Mouse (Mus musculus) liver, embryonic 11.5 days (tissue): ENCODE data around the gene Pcmtd2. TPM values are rescaled to one million over a fixed set of nuclear protein-coding genes. Genes with fewer than 3 reads are reported as not detected.
"Not testable (repeated sequence)": the region's sequence is repeated elsewhere in the genome, so short reads cannot be mapped to it uniquely, and the experiment has no call there.

Source experiments
- ATAC-seq: fragments of 200-750 bp; cut with Nextera tagmentation; replicated peaks from 2 replicates; pipeline ENCODE4 v1.8.0; 2017; ENCODE audit warnings: moderate number of reproducible peaks, mild to moderate bottlenecking, moderate TSS enrichment, moderate library complexity; ENCODE audit not compliant: low FRiP score
- DNase-seq: peaks from one replicate; pipeline ENCODE4 v3.0.0-alpha.2; 2017; ENCODE audit warnings: low spot score
- H3K27ac ChIP-seq: fragments of 300-500 bp; sonication (generic); 2 replicates; pipeline ENCODE4 v1.5.1; 2014; ENCODE audit warnings: mild to moderate bottlenecking, low read depth, low read length, control low read depth
- H3K27me3 ChIP-seq: fragments of 300-500 bp; sonication (generic); replicated peaks from 2 replicates; pipeline ENCODE4 v1.6.1; 2014; ENCODE audit warnings: low read length, mixed read lengths; ENCODE audit not compliant: control insufficient read depth, insufficient read depth
- H3K36me3 ChIP-seq: fragments of 300-500 bp; sonication (generic); 2 replicates; pipeline ENCODE4 v1.6.1; 2014; ENCODE audit warnings: mild to moderate bottlenecking, low read length, moderate library complexity, mixed read lengths; ENCODE audit not compliant: control insufficient read depth, insufficient read depth
- H3K4me1 ChIP-seq: fragments of 300-500 bp; sonication (generic); replicated peaks from 2 replicates; pipeline ENCODE4 v1.6.1; 2014; ENCODE audit warnings: low read length, mixed read lengths; ENCODE audit not compliant: control insufficient read depth, insufficient read depth
- H3K4me2 ChIP-seq: fragments of 300-500 bp; sonication (generic); 2 replicates; pipeline ENCODE4 v1.6.1; 2014; ENCODE audit warnings: mild to moderate bottlenecking, control low read depth, moderate library complexity
- H3K4me3 ChIP-seq: fragments of 300-500 bp; sonication (generic); 2 replicates; pipeline ENCODE4 v1.5.1; 2014; ENCODE audit warnings: low read depth, low read length, control low read depth
- H3K9ac ChIP-seq: fragments of 300-500 bp; sonication (generic); 2 replicates; pipeline ENCODE4 v1.6.1; 2014; ENCODE audit warnings: low read depth, low read length, control low read depth
- H3K9me3 ChIP-seq: fragments of 300-500 bp; sonication (generic); 2 replicates; pipeline ENCODE4 v1.6.1; 2016; ENCODE audit warnings: low read length, inconsistent platforms, mixed read lengths; ENCODE audit not compliant: control insufficient read depth
- WGBS: fragments of 180-500 bp; shearing (Covaris S2); extraction: QIAGEN DNeasy Blood & Tissue Kit; methylation state at CpG from one replicate; pipeline ENCODE4 v1.1.7; 2014; 5-methylcytosine and 5-hydroxymethylcytosine counted together
- polyA plus RNA-seq: library from polyadenylated mRNA; unstranded; fragments of >200 nt; fragmentation: Nextera tagmentation; extraction: Ambion mirVana; gene quantifications from 2 replicates; pipeline ENCODE4 v1.2.1, GENCODE M21; 2014

The Pcmtd2 gene
- polyA plus RNA-seq, result 21.6 and 25.3 TPM in 2 replicates

DNA sequence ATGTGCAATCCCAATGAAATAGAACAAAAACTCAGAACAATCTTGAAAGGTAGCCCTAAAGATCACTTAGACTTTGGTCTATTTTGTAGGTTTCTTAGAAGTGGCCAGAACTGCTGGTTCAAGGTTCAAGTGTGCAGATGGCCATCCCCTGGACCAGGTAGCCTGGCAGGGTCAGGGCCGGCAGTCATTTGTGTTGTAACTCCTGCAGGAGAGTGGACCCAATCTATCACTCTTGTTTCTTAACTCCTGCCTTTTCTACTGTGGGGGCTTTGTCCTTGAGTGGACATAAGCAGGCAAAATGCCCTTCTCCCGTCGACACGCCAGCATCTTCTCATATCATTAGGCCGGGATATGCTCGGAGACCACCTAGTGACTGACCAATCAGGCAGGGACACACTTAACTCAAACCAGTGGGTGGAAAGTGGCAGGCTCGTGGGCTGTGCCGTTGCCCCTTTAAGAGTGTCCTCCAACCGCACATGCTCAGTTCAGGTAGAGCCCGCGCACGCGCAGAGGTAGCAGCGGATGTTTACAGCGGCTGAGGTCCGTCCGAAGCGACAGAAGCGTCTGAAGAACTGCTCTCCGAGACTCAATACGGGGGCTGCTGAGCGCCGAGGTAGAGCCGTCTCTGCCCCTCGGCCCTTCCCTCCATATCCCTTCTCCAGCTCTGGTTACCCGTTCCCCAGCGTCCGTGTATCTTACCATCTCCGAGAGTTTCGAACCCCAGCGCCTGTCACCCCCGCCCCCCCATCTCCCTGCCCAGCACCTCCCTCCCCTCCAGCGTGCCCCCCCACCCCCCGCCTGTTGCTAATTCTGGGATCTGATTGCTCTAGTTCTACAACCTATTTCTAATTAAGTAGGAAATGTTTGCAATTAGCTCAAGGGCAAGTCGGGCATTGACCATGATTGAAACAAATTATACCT lies at the start of gene Pcmtd2:
Gene Pcmtd2 (plus strand): TSS at position 483 of the 921 bp plus-strand sequence.
- Histone ChIP-seq H3K4me3 (peak within 1 kb of the TSS; percentile 77), H3K9ac (peak within 1 kb of the TSS; percentile 72), H3K4me1 (no peaks in the 10 kb centered on the region; the same call in 1 of the 2 replicates), H3K27me3 (no peaks in the 10 kb centered on the region), H3K36me3 (no peaks in the 10 kb centered on the region), H3K4me2 (peak within 1 kb of the TSS; percentile 77), H3K27ac (peak within 1 kb of the TSS; percentile 50), H3K9me3 (no peaks in the 10 kb centered on the region)
- peak; percentile 97 for ATAC-seq
- under 1% methylated on average over 34 of the region's 35 CpGs for WGBS
- peak; percentile 88 for DNase-seq

DNA sequence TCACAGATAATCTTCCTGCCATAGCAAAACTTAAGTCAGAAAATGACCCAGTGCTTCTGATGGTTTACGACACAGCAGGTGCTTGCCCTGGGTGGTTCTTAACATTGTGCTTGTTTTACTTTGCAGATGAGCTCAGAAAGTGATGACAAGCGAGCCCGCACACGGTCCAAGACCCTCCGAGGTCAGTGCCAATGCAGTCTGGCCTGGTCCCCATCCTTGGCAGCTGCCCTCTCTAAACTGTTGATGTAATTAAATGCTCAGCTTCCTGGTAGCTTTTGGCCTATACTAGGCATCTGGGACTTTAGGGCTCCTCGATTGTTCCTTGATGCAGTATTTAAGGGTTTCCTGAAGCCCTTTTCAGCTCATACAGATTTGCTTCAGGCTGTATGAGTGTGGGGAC lies 48.3 kb upstream of the Pcmtd2 start:
- WGBS, result 74% methylated on average over 6 of the region's 6 CpGs
- no peak for ATAC-seq

DNA sequence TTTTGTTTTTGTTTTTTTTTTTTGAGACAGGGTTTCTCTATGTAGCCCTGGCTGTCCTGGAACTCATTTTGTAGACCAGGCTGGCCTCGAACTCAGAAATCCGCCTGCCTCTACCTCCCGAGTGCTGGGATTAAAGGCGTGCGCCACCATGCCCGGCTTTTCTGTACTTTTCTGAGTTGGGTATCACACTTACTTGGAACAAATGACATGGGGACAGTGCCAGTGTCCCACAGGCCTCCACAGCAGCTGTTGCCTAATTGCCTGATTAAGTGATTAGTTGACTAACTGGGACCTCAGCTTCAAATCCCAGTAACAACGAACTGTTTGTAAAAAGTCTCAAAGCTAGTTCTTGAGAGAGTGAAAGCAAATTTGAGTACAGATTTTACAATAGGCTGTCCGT lies 44.5 kb upstream of the Pcmtd2 start:
- not testable (repeated sequence) for H3K9me3 ChIP-seq, H3K36me3 ChIP-seq, H3K4me1 ChIP-seq, H3K9ac ChIP-seq, H3K27me3 ChIP-seq, ATAC-seq, H3K4me2 ChIP-seq, H3K27ac ChIP-seq, H3K4me3 ChIP-seq, DNase-seq
- 82% methylated on average over 8 of the region's 8 CpGs for WGBS

More for the DNA sequence above, 48.3 kb upstream of the Pcmtd2 start:
- no peak overlapping the region for H3K4me3 ChIP-seq
- no peaks in the 10 kb centered on the region; the same call in 1 of the 2 replicates for H3K27me3 ChIP-seq
- H3K4me2 ChIP-seq, result no peak overlapping the region
- H3K9me3 ChIP-seq, result no peaks in the 10 kb centered on the region
- no peak for DNase-seq
- H3K27ac ChIP-seq, result no peak overlapping the region
- H3K36me3 ChIP-seq, result no peaks in the 10 kb centered on the region
- no peak overlapping the region for H3K9ac ChIP-seq
- no peaks in the 10 kb centered on the region for H3K4me1 ChIP-seq

DNA sequence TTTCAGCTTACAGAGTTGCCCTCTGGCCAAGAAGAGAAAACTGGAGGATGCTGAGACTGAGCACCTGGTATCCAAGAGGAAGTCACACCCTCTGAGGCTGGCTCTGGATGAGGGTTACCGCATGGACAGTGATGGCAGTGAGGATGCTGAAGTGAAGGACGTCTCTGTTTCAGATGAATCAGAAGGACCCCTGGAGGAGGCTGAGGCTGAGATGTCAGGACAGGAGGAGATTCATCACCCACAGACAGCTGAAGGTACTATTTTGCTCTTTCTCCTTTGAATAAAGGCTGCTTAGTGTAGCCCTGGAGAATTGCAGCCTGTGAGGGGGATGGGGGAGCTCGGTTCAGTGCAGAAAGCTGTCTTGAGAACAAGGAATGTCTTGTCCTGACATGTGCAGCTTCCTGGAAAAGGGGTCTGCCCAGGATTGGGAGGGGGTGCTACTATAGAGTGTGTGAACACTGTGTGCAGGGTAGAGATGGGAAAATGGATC lies 42.0 kb upstream of the Pcmtd2 start:
- H3K9ac ChIP-seq, result no peak overlapping the region
- ATAC-seq (no peak), DNase-seq (no peak)
- H3K4me2 ChIP-seq, result no peak overlapping the region
- H3K4me3 ChIP-seq, result no peak overlapping the region
- no peak overlapping the region for H3K27ac ChIP-seq
- H3K27me3 ChIP-seq, result no peaks in the 10 kb centered on the region
- WGBS, result 66% methylated on average over 3 of the region's 3 CpGs
- H3K4me1 ChIP-seq, result no peaks in the 10 kb centered on the region
- no peaks in the 10 kb centered on the region for H3K36me3 ChIP-seq
- H3K9me3 ChIP-seq, result no peaks in the 10 kb centered on the region

DNA sequence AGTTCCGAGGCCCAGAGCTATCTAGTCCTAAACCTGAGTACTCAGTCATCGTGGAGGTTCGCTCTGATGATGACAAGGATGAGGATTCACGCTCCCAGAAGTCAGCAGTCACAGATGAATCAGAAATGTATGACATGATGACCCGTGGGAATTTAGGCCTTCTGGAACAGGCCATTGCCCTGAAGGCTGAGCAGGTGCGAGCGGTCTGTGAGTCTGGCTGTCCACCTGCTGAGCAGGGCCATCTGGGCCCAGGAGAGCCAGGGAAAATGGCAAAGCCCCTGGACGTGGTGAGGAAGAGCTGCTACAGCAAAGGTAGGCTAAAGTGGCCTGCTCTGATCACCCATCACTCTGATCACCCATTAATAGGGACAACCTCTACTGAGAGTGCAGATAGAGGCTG lies 40.0 kb upstream of the Pcmtd2 start:
- H3K9me3 ChIP-seq, result no peaks in the 10 kb centered on the region
- H3K27ac ChIP-seq, result no peak overlapping the region
- no peaks in the 10 kb centered on the region for H3K27me3 ChIP-seq
- 73% methylated on average over 8 of the region's 8 CpGs for WGBS
- H3K4me3 ChIP-seq, result no peak overlapping the region
- no peak overlapping the region for H3K9ac ChIP-seq
- H3K4me2 ChIP-seq, result no peak overlapping the region
- DNase-seq, result no peak
- no peak for ATAC-seq
- no peaks in the 10 kb centered on the region for H3K36me3 ChIP-seq
- no peaks in the 10 kb centered on the region for H3K4me1 ChIP-seq

DNA sequence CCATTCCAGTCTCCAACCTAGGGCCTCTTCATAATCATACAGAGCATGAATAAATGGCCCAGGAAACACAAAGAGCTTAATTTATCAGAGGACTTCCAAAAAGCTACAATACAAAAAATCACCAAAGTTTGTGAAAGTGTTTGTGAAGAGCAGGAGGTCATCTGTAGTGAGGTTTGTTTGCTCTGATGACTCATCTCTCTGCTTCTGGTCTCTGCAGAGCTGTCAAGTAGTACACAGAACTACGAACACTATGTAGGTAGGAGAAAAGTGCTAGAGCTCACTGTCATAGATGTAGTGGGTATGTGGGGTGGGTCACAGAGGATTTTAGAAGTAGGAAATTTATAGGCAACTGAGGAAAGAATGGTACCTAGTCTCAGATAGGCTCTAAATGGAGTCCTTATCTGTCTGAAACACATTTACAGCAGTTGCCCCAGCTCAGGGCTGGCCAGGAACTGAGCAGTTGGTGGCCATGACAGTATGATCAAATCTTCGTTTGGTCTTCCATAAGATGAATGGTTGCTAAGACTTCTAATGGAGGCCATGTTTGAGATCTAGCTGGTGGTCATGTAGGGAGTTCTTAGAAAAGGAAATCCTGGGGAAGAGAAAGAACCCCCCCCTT lies 8.5 kb upstream of the Pcmtd2 start:
- H3K9me3 ChIP-seq, result no peaks in the 10 kb centered on the region
- H3K4me1 ChIP-seq, result no peaks in the 10 kb centered on the region; the same call in 1 of the 2 replicates
- no peak overlapping the region for H3K27ac ChIP-seq
- H3K9ac ChIP-seq, result no peak overlapping the region
- no peak overlapping the region for H3K4me2 ChIP-seq
- DNase-seq (no peak), ATAC-seq (peak; percentile 83)
- WGBS, result 50% methylated on average over 2 of the region's 2 CpGs
- H3K4me3 ChIP-seq, result no peak overlapping the region
- no peaks in the 10 kb centered on the region; the same call in 1 of the 2 replicates for H3K27me3 ChIP-seq
- no peaks in the 10 kb centered on the region for H3K36me3 ChIP-seq

DNA sequence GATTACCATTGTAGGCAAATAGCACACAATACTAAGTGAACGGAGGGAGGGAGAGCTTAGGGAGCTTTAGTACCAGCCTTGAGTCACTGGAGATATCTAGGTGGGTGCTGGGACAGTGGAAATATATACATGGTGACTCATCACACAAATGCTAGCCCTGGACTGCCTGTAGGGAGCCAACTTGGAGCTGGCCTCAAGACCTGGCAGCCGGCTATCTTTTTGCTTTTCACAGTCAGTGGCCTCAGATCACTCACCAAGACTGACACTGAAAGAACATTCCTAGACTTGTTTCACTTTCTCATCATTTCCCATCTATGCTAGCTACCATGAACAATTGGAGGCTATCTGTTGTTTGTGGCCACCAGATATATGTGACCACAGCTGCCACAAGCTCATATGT lies 4.9 kb upstream of the Pcmtd2 start:
- Histone ChIP-seq H3K27me3 (no peaks in the 10 kb centered on the region; the same call in 1 of the 2 replicates), H3K9ac (no peak overlapping the region), H3K27ac (no peak overlapping the region), H3K9me3 (no peaks in the 10 kb centered on the region), H3K4me1 (no peaks in the 10 kb centered on the region; the same call in 1 of the 2 replicates), H3K36me3 (no peaks in the 10 kb centered on the region), H3K4me3 (no peak overlapping the region), H3K4me2 (no peak overlapping the region)
- ATAC-seq, result no peak
- DNase-seq, result no peak
- WGBS, result 82% methylated on average over 2 of the region's 2 CpGs

DNA sequence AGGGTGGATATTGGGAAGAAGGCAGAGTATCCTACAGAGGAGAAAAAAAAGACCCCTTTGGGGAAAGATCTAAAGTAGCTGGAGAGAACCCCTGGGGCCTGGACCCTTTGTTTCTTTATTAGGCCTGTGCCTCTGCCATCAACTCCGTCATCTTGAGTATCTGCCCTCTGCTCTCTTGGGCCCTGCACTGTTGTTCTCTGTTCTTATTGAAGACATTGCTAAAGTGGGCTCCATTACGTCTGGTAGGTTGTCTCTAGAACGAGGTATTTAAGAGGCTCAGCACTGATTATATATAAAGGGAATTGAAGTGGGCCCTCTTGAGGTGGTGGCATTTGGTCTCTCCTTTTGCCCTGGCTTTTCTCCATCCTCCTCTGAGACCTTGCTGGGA lies 633 bp downstream of the Pcmtd2 start:
- ATAC-seq (no peak), DNase-seq (no peak)
- 11% methylated on average over 3 of the region's 3 CpGs for WGBS

More for the DNA sequence above, 633 bp downstream of the Pcmtd2 start:
- H3K4me1 ChIP-seq, result no peaks in the 10 kb centered on the region; the same call in 1 of the 2 replicates
- H3K9ac ChIP-seq, result peak overlapping the region; percentile 72
- H3K27me3 ChIP-seq, result no peaks in the 10 kb centered on the region
- H3K27ac ChIP-seq, result no peak overlapping the region
- H3K9me3 ChIP-seq, result no peaks in the 10 kb centered on the region
- peak overlapping the region; percentile 77 for H3K4me2 ChIP-seq
- H3K36me3 ChIP-seq, result no peaks in the 10 kb centered on the region
- H3K4me3 ChIP-seq, result peak overlapping the region; percentile 77
